Mouse (Mus musculus): ENCODE measurements at regions not wholly inside any gene's neighbourhood (a gene's known extent, or its start where the extent isn't known, plus 50 kb on each side); places are given as distances from the start of the nearest gene placed in this dataset.
A peak's percentile ranks its signal among the peaks of the same experiment; 100 is the strongest.

DNA sequence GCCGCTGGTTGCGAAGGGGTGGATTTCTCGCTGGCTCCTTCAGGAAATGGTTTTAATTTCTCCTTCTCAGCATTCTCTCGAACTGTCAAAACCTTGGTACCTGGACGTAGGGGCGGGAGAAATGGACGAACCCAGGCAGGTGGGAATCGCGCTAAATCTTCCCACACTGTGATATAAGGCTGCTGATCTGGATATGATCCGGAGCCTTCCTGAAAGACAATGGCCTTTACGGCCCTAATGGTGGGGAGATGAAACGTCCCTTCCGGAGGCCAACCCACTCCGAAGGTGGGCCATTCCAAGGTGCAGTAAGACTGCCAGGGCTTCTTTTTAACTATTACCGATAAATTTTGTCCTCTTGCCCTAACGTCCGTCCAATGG is 279.1 kb downstream of the Gm21863 start:
- intact Hi-C loops (cut with DNase I) = no loop called here
- no peak for TF ChIP-seq CTCF (IDR thresholded peaks at IDR 0.05)
- DNase-seq (ENCODE audit: extremely low spot score in 1 of 2, low spot score in 2 of 2) = no peak
- no peak overlapping the region for H3K27ac ChIP-seq
- H3K4me3 ChIP-seq = no peak overlapping the region

DNA sequence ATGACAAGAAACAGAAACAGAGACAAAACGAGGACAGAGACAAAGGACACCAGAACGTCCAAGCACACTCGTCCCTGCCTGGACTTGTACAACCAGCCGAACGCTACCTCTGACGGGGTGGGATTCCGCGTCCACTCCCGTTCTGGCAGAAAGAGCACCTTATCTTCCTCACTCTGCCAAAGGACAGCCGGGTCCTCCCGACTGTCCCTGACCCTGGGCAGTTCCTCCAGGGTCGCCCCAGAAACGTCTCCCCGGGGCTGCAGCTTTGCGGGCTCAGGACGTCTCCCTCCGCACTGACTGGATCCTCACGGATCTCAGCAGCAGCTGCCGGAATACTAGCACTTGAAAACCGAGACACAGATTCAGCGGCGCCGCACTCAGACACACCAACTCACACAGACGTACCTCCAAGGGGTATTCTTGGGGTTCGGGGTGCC is 279.6 kb downstream of the Gm21863 start:
- no peak overlapping the region for H3K27ac ChIP-seq
- intact Hi-C loops (cut with DNase I) = no loop called here
- TF ChIP-seq CTCF (IDR thresholded peaks at IDR 0.05) = no peak
- H3K4me3 ChIP-seq = no peak overlapping the region
- peak in 1 of 2 experiments; percentile 8 for DNase-seq (ENCODE audit: extremely low spot score in 1 of 2, low spot score in 2 of 2)
